Mouse (Mus musculus) intestine, embryonic 14.5 days (tissue): ENCODE data around the gene Prrt4. TPM values are rescaled to one million over a fixed set of nuclear protein-coding genes. Genes with fewer than 3 reads are reported as not detected.

Experiments used
- ATAC-seq: fragments of 200-750 bp; cut with Nextera tagmentation; replicated peaks from 2 replicates; pipeline ENCODE4 v1.8.0; 2017; ENCODE audit warnings: low read depth, moderate number of reproducible peaks, moderate TSS enrichment, moderate library complexity; ENCODE audit not compliant: low FRiP score, low TSS enrichment
- DNase-seq: peaks from one replicate; pipeline ENCODE4 v3.0.0-alpha.2; 2018; ENCODE audit warnings: low spot score
- H3K27ac ChIP-seq: fragments of 300-500 bp; sonication (generic); 2 replicates; pipeline ENCODE4 v1.5.1; 2014; ENCODE audit warnings: low read depth, mild to moderate bottlenecking, control low read depth
- H3K27me3 ChIP-seq: fragments of 300-500 bp; sonication (generic); replicated peaks from 2 replicates; pipeline ENCODE4 v1.6.1; 2014; ENCODE audit warnings: low read length, control low read depth; ENCODE audit not compliant: control insufficient read depth, insufficient read depth
- H3K36me3 ChIP-seq: fragments of 300-500 bp; sonication (generic); 2 replicates; pipeline ENCODE4 v1.6.1; 2014; ENCODE audit warnings: low read length, control low read depth; ENCODE audit not compliant: control insufficient read depth, insufficient read depth
- H3K4me1 ChIP-seq: fragments of 300-500 bp; sonication (generic); replicated peaks from 2 replicates; pipeline ENCODE4 v1.6.1; 2014; ENCODE audit warnings: low read length, control low read depth, mixed read lengths; ENCODE audit not compliant: control insufficient read depth, insufficient read depth
- H3K4me2 ChIP-seq: fragments of 300-500 bp; sonication (generic); 2 replicates; pipeline ENCODE4 v1.6.1; 2014; ENCODE audit warnings: low read length
- H3K4me3 ChIP-seq: fragments of 300-500 bp; sonication (generic); 2 replicates; pipeline ENCODE4 v1.5.1; 2014; ENCODE audit warnings: low read depth, low read length, control low read depth, mixed read lengths
- H3K9ac ChIP-seq: fragments of 300-500 bp; sonication (generic); 2 replicates; pipeline ENCODE4 v1.6.1; 2014; ENCODE audit warnings: mild to moderate bottlenecking, low read length
- H3K9me3 ChIP-seq: fragments of 300-500 bp; sonication (generic); 2 replicates; pipeline ENCODE4 v1.6.1; 2016; ENCODE audit warnings: low read length, control low read depth; ENCODE audit not compliant: control insufficient read depth
- WGBS: fragments of 180-500 bp; shearing (Covaris S2); extraction: QIAGEN DNeasy Blood & Tissue Kit; methylation state at CpG from one replicate; pipeline ENCODE4 v1.1.7; 2014; 5-methylcytosine and 5-hydroxymethylcytosine counted together
- polyA plus RNA-seq: library from polyadenylated mRNA; unstranded; fragments of >200 nt; fragmentation: Nextera tagmentation; extraction: Ambion mirVana; gene quantifications from 2 replicates; pipeline ENCODE4 v1.2.1, GENCODE M21; 2014

Prrt4 gene
- polyA plus RNA-seq, 1 experiment from 2014 or later, result 0.78 TPM

DNA sequence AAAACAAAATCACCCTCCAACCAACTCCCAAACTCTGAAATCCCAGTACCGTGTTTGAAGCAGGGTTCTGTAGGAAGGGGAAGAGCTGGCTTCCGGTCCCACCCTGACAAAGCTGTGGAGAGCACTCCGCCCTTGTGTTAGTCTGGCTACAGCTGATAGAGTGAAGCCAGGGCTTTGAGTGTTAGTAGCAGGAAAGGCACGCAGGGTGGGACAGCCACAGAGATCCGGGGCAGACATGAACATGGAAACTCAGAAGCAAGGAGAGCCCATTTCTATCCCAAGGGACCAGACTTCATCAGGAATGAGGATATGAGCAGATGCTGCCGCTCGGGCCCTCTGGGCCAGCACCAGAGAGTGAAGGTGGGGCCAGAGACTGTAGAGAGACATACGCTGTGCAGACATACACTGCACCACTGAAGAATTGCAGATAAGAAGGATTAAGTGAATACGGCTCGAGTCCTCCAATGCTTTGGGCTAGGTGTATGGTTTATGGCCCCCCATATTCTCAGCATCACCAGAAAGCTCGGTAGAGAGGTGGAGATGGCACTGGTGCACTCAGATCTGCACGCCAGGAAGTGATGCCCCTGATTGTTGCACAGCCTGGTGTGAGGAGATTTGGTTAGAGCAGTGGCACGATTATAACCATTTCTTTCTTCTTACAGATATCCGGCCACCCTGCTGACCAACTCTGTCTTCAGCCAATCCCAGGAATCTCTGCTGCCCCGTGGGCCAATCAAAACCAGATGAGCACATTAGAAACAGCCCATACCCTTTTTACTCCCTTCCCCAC, 14.8 kb upstream of the Prrt4 start:
- Histone ChIP-seq H3K4me3 (no peak overlapping the region), H3K36me3 (no peaks in the 10 kb centered on the region), H3K9me3 (no peaks in the 10 kb centered on the region), H3K4me2 (no peak overlapping the region), H3K27ac (no peak overlapping the region), H3K9ac (no peak overlapping the region), H3K4me1 (no peaks in the 10 kb centered on the region), H3K27me3 (0 out of 2 replicates have a peak, but pooled peaks cover 13% of the 10 kb centered on the region)
- DNase-seq, result peak; percentile 38
- ATAC-seq, result no peak
- WGBS, result 57% methylated on average over 15 of the region's 15 CpGs

DNA sequence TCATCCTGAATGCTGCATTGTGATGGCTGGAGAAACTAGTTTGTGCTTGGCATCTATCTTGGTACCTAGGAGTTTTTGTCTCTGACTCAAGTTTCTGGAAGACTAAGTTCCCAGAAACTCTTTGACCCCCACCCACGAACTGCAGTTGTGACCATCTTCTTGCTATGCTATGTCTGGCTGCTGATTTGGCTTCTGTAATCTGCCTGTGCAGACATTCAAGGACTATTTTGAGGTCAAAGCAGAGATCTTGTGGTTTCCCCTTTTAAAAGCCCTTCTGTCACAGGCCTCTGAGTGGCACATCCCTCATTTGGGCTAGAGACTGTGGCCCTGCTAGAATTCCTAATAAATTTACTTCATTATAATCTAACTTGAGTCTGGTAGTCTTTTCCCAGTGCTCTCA, 8.6 kb upstream of the Prrt4 start:
- no peaks in the 10 kb centered on the region for H3K9me3 ChIP-seq
- no peak overlapping the region for H3K9ac ChIP-seq
- no peaks in the 10 kb centered on the region for H3K36me3 ChIP-seq
- H3K4me3 ChIP-seq, result no peak overlapping the region
- no peak overlapping the region for H3K4me2 ChIP-seq
- ATAC-seq, result no peak
- H3K27me3 ChIP-seq, result no peaks in the 10 kb centered on the region
- no peak overlapping the region for H3K27ac ChIP-seq
- peak; percentile 21 for DNase-seq
- 76% methylated on average over 1 of the region's 1 CpGs for WGBS
- H3K4me1 ChIP-seq, result no peaks in the 10 kb centered on the region

DNA sequence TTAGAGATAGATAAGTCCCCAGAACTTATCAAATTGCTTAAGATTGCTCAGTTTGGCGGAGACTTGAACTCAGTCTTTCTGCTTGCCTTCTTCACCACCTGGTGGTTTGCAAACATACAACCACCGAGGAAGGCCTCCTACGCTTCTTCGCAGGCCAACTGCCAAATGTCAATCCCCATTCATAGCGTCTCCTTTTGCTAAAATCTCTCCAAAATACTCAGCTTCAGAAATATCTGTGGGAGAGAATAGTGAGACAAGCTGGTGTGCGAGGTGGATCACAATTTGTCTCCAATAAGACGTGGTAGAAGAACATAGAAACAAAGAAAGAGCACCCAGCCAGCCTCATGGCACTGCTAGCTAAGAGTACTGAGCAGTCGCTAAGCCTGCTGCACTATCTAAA, 459 bp upstream of the Prrt4 start:
- DNase-seq, result peak; percentile 49

DNA sequence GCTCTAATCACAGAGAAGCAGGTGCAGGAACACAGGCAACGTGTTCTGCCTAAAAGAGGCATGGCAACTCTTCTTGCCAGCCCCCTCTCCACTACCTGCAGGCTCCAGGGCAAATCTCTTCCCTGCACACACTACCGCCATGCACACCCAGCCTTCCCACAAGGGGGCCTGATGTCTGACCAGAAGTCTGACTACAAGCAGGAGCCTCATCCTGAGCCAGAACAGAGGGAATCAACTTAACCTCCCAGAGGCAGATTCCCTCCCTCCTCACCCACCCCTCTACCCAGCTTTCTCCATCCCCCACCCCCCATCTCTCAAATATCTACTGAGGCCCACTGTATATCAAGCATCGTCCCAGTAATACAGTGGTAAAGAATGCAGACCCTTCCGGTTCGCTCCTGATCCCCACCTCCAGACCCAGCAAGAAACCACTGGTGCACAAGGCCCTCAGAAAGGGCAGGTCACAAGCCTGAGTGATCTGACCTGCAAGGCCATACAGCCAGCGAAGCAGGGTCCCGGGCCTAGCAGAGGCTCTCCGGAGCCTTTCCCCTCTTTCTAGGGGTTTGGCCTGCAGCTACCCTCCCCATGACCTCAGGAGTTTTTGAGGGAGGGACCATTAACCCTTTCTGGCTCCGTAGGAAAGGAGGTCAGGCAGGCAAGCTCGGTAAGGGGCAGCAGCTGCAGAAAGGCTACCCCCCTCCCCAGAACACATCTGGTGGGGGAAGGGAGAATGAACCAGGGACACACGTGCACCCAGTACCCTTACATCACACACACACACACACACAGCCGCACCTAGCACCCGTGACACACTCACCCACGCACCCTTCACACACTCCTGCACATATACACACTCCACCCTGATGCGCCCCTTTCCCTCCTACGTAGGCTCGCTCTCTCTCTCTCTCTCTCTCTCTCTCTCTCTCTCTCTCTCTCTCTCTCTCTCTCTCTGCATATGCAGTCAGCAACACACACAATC, 1.2 kb downstream of the Prrt4 start:
- H3K27me3 ChIP-seq, result peaks cover 19% of the 10 kb centered on the region; the same call in 1 of the 2 replicates
- H3K9ac ChIP-seq, result no peak overlapping the region
- peak overlapping the region; percentile 96 for H3K4me2 ChIP-seq
- no peaks in the 10 kb centered on the region for H3K36me3 ChIP-seq
- H3K4me3 ChIP-seq, result peak overlapping the region; percentile 58
- DNase-seq (peak; percentile 55), ATAC-seq (peak; percentile 67)
- 33% methylated on average over 17 of the region's 17 CpGs for WGBS
- no peaks in the 10 kb centered on the region for H3K9me3 ChIP-seq
- no peaks in the 10 kb centered on the region; the same call in 1 of the 2 replicates for H3K4me1 ChIP-seq
- no peak overlapping the region for H3K27ac ChIP-seq

More for the DNA sequence above, 459 bp upstream of the Prrt4 start:
- Histone ChIP-seq H3K4me1 (no peaks in the 10 kb centered on the region; the same call in 1 of the 2 replicates), H3K9me3 (no peaks in the 10 kb centered on the region), H3K4me3 (peak overlapping the region; percentile 58), H3K9ac (no peak overlapping the region), H3K36me3 (no peaks in the 10 kb centered on the region), H3K27me3 (0 out of 2 replicates have a peak, but pooled peaks cover 8% of the 10 kb centered on the region), H3K27ac (no peak overlapping the region), H3K4me2 (peak overlapping the region; percentile 96)
- 55% methylated on average over 8 of the region's 8 CpGs for WGBS
- no peak for ATAC-seq

DNA sequence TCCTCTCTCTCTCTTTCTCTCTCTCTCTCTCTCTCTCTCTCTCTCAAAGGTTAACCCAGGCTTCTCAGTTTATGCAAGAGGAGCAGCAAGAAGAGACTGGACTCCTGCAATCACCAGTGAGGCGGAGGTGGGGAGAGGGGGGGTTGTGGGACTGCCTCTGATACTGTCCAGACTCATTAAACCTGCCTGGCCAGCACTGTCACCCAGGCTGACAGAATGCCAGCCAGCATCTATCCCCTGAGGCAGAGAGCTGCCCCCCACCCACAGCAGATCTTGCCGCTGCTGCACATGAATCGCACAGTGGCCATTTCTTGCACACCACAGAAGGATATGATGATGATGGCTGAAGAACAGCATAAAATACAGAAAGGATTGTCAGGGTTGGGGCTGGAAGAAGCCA, 4.3 kb downstream of the Prrt4 start:
- Histone ChIP-seq H3K27me3 (peaks cover 29% of the 10 kb centered on the region), H3K36me3 (no peaks in the 10 kb centered on the region), H3K4me2 (no peak overlapping the region), H3K27ac (no peak overlapping the region), H3K9me3 (no peaks in the 10 kb centered on the region), H3K4me1 (peaks cover 13% of the 10 kb centered on the region), H3K9ac (no peak overlapping the region), H3K4me3 (no peak overlapping the region)
- WGBS, result 54% methylated on average over 3 of the region's 3 CpGs
- no peak for DNase-seq
- no peak for ATAC-seq

DNA sequence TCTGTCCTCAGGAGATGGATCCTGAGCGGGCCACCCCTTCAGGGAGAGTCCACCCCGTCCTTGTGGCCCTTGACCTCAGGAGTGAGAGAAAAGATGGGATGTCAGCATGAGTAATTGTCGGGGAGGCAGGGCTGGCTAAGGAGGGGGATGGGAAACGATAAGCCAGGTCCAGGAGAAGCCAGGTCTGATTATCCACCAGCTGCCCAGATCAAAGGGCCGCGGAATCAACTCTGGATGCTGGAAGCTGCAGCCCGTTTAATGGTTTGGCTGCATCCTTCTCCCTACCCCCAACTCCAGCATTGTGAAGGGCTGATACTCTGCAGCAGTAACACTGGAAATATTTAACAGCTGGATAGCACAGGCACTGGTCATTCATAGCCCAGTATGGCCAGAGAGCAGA, 5.0 kb downstream of the Prrt4 start:
- ATAC-seq (no peak), DNase-seq (peak; percentile 45)
- H3K4me2 ChIP-seq, result no peak overlapping the region
- no peak overlapping the region for H3K27ac ChIP-seq
- H3K9me3 ChIP-seq, result no peaks in the 10 kb centered on the region
- no peak overlapping the region for H3K4me3 ChIP-seq
- H3K9ac ChIP-seq, result no peak overlapping the region
- no peaks in the 10 kb centered on the region for H3K36me3 ChIP-seq
- peaks cover 15% of the 10 kb centered on the region for H3K4me1 ChIP-seq
- WGBS, result 13% methylated on average over 7 of the region's 7 CpGs
- H3K27me3 ChIP-seq, result peaks cover 33% of the 10 kb centered on the region

DNA sequence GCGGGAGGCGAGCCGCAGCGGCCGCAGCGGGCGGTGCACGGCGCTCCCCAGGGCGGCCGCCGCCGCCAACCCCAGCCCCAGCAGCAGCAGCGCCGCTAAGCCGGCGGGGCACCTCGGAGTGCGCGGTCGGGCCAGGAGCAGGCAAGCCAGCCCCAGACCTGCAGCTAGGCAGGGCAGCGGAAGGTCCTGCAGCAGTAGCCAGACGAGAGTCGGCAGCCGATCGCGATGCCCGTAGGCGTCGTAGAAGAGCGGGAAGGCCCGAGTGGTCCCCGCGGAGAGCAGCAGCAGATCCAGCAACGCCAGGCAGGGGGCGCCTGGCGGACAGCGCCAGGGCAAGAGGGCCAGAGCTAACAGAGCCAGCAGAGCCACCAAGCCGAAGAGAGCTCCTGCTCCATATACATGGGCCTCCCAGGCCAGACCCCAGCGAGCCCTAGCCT, 8.4 kb downstream of the Prrt4 start:
- peak overlapping the region; percentile 51 for H3K4me3 ChIP-seq
- DNase-seq (peak; percentile 91), ATAC-seq (peak; percentile 70)
- no peaks in the 10 kb centered on the region for H3K9me3 ChIP-seq
- H3K4me2 ChIP-seq, result peak overlapping the region; percentile 99
- H3K27me3 ChIP-seq, result peaks cover 57% of the 10 kb centered on the region
- H3K36me3 ChIP-seq, result no peaks in the 10 kb centered on the region
- H3K9ac ChIP-seq, result peak overlapping the region; percentile 51
- 0% methylated on average over 35 of the region's 40 CpGs for WGBS
- H3K27ac ChIP-seq, result no peak overlapping the region
- peaks cover 15% of the 10 kb centered on the region for H3K4me1 ChIP-seq

DNA sequence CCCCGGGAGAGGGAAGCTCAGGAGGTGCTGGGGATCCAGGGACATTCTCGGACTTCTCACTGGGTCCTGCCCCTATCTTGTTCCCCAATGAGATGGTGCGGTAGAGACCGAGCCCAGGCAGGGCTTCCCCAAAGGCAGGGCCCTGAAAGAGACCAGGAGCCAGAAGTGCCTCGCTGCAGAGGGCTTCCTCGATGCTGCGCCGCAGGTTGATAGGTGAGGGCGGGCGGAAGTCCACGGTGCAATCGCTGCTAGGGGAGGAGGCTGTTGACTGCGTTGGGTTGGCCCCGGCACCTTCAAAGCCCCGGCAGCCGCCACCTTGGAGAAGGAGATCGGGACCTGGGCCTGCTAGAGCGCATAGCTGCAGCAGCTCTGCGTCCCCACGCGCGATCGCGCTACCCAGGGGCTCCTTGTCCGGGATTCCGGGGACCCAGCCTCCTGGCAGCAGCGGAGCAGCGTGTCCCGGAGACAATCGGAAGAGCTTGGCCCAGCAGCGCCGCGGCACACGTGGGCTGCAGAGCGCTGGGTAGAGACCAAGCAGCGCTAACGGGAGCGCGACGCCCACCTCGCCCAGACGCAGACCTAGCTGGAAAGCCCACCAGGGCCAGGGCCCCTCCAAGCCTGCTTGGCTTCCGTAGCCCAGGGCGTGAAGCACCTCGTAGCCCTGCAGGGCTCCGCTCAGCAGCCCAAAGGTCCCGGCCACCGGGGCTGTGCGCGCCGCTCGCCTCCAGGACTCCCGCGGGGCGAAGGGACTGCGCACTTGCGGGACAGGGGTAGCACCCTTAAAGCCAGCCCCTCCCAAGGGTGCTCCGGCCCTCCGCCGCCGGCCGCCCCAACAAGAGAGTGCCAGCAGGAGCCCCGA, 9.1 kb downstream of the Prrt4 start:
- Histone ChIP-seq H3K4me1 (peaks cover 15% of the 10 kb centered on the region), H3K27me3 (peaks cover 57% of the 10 kb centered on the region), H3K36me3 (no peaks in the 10 kb centered on the region), H3K4me3 (peak overlapping the region; percentile 51), H3K4me2 (peak overlapping the region; percentile 99), H3K27ac (no peak overlapping the region), H3K9ac (peak overlapping the region; percentile 51), H3K9me3 (no peaks in the 10 kb centered on the region)
- WGBS, result under 1% methylated on average over 59 of the region's 63 CpGs
- ATAC-seq (peak; percentile 56), DNase-seq (peak; percentile 73)
